Mouse (Mus musculus): ENCODE data around the gene Fam163b.

The Fam163b gene

DNA sequence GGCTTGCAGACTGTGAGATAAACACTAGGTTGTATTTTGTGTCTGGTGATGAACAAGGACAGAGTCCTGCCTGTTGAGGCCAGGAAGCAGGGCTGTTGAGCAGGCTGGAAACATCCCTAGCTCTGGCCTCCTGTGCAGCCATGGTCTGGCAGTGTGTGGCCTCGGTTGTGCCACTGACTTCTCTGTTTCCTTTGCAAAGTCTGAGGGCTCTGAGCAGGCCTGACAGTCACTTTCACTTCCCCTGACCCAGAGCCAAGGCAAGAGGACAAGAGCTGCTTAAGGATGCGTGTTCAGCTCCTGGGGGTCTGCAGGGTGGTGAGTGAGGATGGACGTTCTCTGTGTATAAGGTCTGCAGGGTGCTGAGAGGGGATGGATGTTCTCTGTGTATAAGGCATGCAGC lies 13.3 kb downstream of the Fam163b start:
- DNase-seq: no peak

DNA sequence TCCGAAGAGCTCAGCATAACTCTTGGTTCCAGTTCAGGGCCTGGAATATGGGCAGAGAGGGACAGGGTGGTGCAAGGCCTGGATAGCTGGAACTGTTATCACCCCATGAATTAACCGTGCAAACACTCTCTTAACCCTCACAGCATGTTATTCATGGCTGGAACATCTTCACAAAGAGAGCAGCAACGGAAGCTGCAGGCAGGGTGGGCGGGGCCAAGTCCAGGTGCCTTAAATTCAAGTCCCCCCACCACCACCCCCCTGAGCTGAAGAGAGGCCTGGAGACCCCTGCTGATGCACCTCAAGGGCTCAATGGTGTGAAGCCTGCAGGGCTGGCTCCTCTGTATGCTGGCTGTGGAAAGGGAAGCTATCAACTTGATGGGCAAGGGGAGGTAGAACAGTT lies 15.8 kb downstream of the Fam163b start:
- DNase-seq: peak in 1 of 2 experiments; percentile 47

DNA sequence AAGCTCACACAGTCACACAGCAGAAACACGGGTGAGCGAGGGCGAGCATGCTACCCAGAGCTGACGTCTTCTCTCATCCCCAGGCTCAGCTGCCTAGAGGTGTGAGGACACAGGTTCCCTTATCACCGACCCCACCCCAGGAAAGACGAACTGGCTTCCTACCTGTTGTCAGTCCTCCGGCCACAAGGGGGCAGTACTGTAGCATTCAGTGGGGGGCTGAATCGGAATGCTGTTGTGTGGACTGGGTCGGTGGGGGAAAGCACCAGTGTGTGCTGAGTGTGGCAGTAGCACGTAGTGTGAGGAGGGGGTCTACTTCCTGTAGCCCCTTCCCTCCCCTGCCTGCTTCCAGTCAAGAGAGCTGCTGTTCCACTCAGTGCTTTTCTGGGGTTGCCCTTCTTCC lies 16.3 kb downstream of the Fam163b start:
- DNase-seq: peak in 1 of 2 experiments; percentile 66

DNA sequence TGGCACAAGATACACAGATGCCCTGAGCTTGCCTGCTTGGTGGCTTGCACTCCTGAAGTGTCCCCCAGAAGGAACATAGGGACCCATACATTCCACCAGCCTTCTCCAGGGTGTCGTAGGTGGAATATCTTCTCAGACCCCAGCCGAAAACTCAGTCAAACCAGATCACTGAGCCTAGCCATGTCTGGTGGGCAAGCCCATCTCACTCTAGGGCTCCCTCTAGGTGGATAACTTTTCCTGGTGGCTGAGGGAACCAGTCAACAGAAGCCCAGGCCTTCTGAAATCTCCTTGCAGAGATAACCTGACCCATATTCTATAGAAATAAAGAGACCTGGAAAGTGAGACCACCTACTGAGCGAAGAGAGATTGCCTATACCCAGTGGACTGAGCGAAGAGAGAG lies 19.2 kb downstream of the Fam163b start:
- peak in 1 of 2 experiments; percentile 43 for DNase-seq

DNA sequence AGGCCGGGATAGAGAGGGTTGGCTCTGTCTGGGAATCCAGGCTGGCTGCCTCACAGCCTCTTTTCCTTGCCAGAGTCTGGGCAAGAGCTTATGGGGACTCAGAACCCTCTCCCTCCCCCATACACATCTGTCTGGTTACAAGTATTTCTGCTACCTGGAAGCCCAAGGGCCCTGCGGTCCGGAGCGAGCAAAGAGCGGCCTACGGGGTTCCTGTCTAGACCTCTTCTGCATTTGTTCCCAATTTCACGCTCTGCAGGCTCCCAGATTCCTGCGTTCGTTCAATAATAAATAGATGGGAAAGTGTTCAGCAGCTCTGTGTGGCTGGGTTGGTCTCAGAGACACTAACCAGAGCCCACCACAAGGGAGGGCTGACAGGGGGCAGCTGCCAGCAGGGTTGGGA lies 19.7 kb downstream of the Fam163b start:
- peak in 1 of 2 experiments; percentile 35 for DNase-seq

DNA sequence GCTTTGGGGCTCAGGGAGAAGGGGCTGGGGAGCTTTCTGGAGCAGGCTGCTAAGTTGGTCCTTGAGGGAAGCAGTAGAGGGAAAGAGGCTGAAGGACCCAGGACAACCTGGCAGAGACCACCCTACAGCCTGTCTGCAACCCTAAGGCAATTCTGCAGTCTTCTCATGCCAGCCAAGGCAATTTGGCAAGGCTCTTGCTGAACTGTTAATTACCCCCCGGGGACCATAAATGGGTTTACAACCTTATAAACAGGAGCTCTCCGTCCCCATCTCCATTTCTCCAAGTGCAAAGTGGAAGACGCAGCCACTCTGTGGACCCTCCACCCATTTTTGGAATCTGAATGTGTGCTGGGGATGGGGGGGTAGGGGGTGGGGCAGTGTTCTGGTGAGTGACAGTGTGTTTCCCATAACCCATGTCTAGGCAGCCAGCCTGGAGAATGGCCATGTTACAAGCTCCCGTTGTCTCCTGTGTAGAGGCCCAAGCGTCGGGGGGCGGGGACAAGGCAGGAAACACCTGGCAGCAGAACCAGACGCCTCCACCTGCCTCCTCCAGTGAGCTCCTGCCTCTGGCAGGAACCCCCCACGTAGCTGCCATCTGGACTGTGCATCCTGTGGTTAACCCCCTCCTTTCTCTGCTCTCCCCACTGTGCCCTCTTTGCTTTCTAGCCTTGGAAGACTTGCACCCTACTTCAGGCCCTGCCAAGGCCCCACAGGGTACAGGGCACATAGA lies 20.5 kb downstream of the Fam163b start:
- DNase-seq: peak; percentile 92 to 96

DNA sequence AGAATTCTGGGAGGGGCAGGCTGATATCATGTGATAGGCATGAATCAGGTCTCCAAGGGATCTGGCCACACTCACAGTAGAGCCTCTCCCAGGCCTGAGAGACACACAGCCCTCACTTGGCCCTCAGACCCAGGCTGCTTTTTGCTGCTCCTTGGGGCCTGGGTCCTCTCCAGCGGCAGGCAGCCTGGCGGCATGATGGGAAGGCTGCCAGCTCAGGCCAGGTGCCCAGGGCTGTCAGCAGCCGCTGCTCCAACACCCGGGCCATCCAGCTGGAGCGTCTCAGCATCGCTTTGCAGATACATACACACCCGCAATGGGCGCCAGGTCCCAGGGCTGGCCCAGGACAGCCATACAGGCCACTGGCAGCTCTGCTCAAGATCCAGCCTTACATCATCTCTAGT lies 22.1 kb downstream of the Fam163b start:
- DNase-seq: peak; percentile 42 to 57

DNA sequence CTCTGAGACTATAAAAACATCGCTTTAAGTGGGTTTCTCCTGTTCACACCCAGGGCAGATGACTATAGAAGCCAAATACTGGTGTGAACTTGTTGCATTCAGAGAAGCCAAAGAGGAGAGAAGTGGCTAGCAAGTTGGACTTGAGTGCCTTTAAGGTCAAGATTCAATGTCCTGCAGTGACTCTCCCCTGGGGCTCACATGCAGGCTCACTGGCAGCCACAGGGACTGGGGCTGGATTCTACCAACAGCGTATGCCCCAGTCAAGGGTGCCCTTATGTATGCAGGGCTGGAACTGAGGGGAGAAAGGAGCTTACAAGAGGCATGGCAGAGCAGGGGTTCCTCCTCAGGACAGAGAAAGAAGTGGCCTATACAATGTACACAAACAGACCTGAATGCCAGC lies 22.5 kb downstream of the Fam163b start:
- no peak for DNase-seq

DNA sequence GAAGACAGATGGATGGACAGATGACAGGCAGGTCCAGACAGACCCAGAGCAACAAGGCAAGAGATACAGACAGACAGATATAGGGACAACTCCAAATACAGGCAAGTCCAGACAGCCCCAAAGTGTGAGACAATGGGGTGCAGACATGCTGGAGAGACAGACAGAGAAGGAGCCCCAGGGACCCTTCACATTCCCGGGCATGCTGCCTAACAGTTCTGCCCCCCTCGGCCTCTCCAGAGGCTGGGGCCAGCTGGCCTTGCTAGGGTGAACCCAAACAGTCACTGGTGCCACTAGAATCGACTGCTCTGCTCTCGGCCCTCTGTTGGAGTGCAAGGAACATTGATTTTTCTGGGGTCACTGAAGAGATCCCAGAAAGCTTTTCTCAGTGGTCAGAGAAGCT lies 23.8 kb downstream of the Fam163b start:
- DNase-seq: no peak

DNA sequence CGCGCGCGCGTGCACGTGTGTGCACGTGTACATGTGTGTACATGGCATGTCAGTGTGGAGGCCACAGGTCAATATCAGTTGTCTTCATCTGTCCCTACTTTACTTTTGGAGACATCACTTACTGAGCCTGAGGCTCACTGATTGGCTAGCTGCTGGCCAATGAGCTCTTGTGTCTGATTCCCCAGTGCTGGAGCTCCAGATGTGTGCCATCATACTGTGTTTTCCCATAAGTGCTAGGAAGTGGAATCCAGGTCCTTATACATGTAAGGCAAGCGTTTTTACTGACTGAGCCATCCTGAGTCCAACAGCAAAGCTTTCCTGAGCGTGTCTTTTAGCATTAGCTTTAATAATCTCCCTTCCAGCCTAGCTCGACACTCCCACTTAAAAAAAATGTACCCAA lies 28.1 kb downstream of the Fam163b start:
- DNase-seq: no peak

DNA sequence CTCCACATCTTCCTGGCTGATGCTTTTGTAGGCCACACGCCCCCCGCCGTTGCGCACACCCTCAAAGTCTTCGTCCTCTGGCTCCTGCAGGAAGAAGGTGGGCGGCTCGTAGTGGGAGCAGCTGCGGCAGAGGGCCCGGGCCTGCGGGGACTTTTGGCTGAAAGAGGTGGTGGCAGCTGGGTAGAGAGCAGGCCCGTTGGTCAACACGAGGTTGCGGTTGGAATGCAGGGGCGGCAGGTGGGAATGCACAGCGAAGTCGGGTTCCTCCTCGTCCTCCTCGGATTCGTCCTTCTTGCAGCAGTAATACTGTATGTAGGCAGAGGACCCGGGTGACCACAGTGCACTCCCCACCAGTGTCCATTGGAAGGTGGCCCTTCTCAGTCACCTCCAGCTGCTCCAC lies 29.7 kb downstream of the Fam163b start:
- no peak for DNase-seq

DNA sequence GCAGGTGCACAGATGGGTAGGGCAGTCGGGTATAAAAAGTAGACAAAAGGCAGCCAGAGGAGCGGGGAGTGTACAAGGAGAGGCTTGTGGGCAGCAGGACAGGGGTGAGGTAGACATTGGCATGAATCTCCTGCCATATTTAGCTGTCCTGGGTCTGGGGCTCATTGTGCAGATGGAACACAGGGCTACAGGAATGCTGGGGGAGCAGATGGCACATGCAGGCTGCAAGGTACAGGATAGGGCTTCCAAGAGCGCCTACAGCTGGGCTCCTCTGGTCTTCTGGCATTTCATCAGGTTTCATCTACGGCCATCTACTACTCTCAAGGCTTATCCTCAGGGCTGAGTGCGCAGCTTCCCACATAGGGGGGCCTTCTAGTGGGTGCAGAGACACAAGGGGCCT lies 33.2 kb downstream of the Fam163b start:
- no peak for DNase-seq

DNA sequence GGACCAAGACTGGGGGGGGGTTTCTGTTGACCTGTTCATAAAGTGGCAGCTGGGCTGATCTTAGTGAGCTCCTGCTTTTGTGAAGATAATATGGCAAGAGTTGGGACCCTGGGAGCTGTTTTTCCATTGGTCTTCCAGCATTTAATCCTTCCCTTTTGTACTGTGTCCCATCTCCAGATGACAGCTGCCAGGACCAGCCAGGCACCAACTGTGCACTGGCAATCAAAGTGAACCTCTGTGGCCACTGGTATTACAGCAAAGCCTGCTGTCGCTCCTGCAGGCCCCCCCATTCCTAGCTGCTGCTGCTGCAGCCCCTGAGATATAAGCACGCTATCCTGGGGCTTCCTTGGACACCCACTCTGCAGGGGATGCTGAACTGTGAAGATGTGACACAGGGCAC lies 34.1 kb downstream of the Fam163b start:
- DNase-seq: no peak

DNA sequence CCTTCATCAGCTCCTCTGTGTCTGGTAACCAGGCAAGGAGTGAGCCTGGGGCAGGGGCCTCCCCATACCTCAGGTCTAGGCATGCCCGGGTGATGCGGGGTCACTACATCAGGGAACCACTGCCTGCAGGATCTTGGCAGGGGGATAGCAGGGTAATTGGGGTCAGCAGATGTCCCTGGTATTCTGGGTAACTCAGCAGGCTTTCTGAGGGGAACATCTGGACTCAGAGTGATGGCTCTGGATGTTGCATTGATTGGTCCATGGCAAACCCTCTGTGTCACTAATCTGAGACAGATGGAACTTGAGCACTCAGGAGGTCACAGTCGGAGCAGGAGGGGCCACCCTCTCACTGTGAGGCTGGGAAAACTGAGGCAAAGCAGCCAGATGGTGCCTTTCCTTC lies 35.5 kb downstream of the Fam163b start:
- no peak for DNase-seq

DNA sequence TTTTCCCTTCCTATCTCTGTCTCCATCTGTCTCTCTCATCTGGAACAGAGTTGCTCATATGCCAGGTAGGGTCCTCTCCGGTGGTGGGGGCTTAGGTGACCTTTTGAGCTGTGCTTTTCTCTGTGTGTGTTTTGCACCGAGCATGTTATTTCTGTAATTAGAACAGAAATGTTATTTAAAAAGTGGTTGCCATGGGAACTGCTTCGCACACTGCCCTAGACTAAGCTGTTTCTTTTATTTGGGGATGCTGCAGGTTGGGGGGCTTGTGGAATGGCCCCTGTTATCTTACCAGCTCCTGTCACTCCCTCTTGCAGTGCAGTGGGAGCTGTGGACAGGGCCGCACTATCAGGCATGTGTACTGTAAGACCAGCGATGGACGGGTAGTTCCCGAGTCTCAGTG lies 38.7 kb downstream of the Fam163b start:
- no peak for DNase-seq

DNA sequence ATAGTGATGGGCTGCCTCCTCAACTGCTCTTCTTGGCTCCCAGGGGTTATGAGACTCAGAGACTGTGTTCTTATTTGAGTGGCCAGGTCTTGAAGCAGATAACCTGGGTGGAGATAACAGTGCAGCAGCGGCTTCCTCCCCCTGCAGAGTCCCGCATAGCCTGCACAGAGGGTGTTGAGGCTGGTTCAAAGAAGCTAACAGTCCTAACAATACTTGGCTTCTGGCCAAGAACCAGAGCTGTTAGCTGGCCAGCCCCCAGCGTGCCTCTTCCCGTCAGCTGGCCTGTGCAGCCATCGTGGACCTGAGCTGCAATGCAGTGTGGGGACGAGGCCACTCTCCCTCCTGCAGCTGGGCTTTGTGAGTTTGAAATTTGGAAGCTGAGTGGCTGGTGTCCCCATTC lies 44.5 kb downstream of the Fam163b start:
- DNase-seq: no peak

DNA sequence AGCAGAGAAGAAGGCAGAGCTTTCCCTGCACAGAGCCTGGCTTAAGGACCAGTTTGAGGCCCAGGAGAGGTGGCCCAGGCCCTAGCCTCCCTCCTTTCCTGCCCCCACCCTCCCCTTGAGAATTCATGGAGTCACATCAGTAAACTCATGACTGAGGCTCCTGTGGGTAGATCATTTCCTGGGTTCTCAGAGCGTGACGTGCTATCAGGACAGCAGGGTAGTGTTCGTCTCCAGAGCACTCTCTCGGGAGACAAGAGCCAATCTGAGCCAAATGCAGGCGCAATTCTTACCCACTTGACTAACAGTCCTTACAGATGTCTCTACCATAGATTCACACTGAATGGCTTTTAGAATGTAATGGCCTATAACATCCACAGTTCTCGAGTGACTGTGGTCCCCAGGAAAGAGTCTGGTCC lies 45.0 kb downstream of the Fam163b start:
- no peak for DNase-seq

DNA sequence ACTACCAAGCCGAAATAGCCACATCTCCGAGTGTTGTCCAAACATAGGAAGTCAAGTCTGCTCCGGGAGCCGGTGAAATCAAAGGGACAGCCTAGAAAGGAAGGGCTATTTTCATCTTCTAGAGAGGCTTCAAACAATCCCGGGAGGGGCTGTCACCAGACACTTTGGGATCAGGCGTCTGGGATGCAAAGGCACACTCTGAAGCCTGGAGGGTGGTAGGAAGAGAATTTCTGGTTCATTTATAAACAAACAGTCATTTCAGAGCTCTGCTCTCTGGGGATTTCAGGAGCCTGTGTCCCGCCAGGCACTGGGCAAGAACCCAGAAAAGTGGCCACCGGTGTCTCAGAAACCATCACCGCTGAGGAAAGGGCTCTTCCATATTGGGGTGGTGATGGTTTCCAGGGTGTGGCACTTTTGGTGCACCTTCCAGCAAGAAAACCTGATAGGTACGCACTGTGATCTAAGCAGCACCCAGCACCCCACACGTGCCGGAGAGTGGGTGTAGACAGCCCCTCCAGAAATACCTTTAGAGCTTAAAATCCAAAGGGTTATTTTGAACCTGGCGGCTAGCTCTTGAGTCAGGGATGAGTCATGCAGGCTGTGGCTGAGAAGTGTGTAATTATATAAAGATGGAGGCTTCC lies 45.8 kb downstream of the Fam163b start:
- DNase-seq: no peak

DNA sequence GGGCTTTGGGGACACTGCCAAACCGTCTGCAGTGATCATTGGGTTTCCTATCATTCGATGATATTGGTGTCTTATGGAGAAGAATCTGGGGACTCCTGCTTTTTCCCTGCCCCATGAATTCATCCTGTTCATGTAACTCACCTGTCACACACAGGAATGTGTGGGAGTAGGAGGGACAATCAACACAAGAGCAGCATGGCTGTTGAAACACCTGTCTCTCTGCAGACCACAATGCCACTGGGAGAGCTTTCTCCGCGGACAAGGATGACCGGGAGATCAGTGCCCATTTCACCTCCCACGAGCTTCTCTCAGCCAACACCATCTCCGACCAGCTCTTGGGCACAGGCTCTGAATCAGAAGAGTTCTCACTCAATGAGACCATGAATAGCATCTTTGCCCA lies 47.1 kb downstream of the Fam163b start:
- DNase-seq: no peak

DNA sequence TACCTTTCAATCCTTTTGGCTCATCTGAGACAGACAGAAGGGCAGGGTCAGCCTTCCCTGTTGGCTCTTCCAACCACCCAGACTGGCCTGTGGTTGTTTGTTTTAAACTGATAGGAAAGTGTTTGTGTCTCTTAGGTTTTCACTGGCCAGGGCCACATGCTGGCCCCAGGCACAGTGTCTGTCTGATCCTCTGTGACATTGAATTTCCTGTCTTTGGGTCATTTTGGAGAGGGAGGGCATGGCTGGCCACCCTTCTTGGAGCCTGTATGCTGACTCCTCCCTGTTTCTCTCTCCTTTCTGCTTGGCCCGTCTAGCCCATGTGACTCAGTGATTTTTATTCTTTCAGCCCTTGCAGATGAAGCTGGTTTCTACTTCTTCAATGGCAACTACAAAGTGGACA lies 53.1 kb downstream of the Fam163b start:
- no peak for DNase-seq

DNA sequence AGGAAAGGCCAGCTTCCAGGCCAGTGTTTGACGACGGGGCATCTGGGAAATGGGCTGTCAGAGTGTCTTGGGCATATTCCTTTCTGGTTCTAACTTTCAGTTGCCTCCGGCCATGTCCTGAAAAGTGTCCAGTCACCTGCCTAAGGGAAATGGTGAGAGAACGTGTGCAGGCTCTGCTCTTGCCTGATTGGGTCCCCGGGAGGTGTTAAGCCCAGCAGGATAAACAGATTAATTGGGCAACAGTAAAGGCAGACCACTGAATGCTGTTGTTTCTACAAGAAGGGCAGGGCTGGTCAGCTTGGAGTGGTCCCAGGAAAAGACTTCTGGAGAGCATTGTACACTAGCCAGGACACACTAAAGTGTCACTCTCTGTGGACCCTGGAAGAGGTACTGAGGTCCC lies 53.6 kb downstream of the Fam163b start:
- DNase-seq: no peak

DNA sequence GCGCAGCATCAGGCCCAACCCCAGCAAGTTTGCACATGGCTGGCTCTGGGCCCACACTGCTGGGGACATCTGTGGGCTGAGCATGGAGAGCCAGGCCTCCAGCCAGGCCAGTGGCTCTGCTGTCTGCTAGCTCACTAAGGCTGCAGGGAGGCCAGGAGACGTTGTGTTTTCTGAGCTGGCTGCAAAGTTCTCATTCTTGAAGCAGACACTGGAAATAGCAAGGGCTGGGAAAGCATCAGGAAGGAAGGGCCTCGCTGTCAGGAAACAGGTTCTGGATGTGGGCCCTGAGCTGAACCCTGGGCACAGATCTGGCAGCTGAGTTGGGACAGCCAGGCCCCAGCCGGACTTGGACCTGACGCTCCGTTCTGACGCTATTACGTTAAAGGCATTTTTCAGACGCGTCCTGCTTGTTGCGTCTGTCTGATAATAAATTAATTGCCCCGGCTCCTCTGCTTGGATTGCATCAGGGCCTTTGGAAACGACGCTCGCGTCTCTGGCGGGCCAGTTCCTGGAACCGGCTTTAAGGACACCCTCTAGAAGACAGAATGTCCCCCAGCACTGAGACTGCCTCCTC lies 54.1 kb downstream of the Fam163b start:
- DNase-seq: no peak

DNA sequence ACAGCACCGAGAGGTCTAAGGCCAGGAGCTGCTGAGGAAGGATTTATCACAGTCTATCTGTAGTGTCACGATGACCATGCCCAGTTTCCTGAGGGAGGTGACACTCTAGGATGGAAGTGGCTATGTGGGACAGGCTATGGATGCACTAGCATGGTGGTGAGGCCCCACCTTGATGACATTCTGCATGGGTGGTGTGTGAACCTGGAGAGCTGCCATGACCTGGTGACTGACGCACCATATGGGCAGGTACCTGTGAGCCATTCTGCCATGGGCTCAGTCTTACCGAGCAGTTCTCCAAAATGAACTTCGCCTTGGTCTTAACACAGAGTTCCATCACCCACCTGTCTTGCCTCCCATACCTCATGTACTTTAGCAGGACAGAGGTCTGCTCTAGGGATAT lies 54.7 kb downstream of the Fam163b start:
- DNase-seq: no peak

DNA sequence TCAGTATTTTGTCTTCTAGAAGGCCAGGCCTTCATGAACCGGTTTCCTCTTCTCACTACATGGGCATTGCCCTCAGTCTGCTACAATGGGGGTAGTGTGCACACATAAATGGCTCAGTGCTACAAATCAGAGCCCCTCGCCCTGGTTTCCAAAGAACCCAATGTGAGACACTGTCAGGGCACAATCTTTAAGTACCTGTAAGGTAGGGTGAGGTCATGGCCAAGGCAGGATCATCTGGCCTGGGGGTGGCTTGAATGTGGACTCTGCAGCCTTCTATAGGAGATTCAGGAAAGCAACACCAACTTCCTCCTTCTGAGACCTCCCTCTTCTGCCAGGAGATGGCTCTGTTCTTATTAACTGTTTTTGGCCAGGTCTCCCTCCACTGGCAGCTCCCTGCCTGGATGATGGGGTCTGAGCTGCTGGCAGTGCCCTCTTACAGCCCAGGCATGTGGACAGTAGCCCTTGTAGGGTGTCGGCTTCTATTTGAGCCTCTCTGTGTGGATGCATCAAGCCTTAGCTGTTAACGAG lies 55.7 kb downstream of the Fam163b start:
- DNase-seq: no peak
